Mouse (Mus musculus): ENCODE measurements around the gene Xndc1. TPM values are rescaled to one million over a fixed set of nuclear protein-coding genes. Genes with fewer than 3 reads are reported as not detected.
"Not testable (repeated sequence)": the region's sequence is repeated elsewhere in the genome, so short reads cannot be mapped to it uniquely, and the experiment has no call there.

Gene Xndc1
- polyA plus RNA-seq (2015; fragmentation: Nextera tagmentation; extraction: Ambion mirVana), result 19.6 and 21.6 TPM in 2 replicates

GRCm38 (mm10) chr7:102065046-102065891 lies at the start of gene Xndc1, which contains the start of the genes Rnf121 and Xntrpc:
Xndc1 (plus strand) TSS chr7:102065511.
Rnf121 (minus strand) TSS chr7:102065469.
Xntrpc (plus strand) TSS chr7:102065713.
- H3K4me3 ChIP-seq (ENCODE audit: low read length), result peak within 1 kb of the TSS; percentile 64
- peaks cover 12% of the 10 kb centered on the region for H3K4me1 ChIP-seq (ENCODE audit: control insufficient read depth, insufficient read depth, low read length)
- H3K9me3 ChIP-seq (replicated peaks; ENCODE audit: control insufficient read depth, low read length), result no peaks in the 10 kb centered on the region
- WGBS, result under 1% methylated on average over 56 of the region's 56 CpGs
- peak within 1 kb of the TSS; percentile 86 for H3K27ac ChIP-seq (ENCODE audit: low read length)
- ATAC-seq (replicated peaks; ENCODE audit: extremely low read depth, insufficient read depth, low FRiP score), result peak; percentile 99
- peaks cover 3% of the 10 kb centered on the region; the same call in 1 of the 2 replicates for H3K36me3 ChIP-seq (ENCODE audit: control insufficient read depth, insufficient read depth)
- H3K4me2 ChIP-seq (ENCODE audit: low read depth, low read length), result peak within 1 kb of the TSS; percentile 75
- H3K27me3 ChIP-seq (ENCODE audit: control insufficient read depth, insufficient read depth, low read length), result no peaks in the 10 kb centered on the region
- H3K9ac ChIP-seq (ENCODE audit: low read length), result peak within 1 kb of the TSS; percentile 72

GRCm38 (mm10) chr7:102016936-102017335 lies 48.4 kb upstream of the Xndc1 start:
- Histone ChIP-seq H3K36me3 (ENCODE audit: control insufficient read depth, insufficient read depth) (peaks cover 51% of the 10 kb centered on the region), H3K4me1 (ENCODE audit: control insufficient read depth, insufficient read depth, low read length) (peaks cover 15% of the 10 kb centered on the region), H3K4me3 (ENCODE audit: low read length) (no peak overlapping the region; the same call in 1 of the 2 replicates), H3K9ac (ENCODE audit: low read length) (peak overlapping the region; percentile 53; the same call in 1 of the 2 replicates), H3K9me3 (replicated peaks; ENCODE audit: control insufficient read depth, low read length) (no peaks in the 10 kb centered on the region), H3K27me3 (ENCODE audit: control insufficient read depth, insufficient read depth, low read length) (no peaks in the 10 kb centered on the region), H3K27ac (ENCODE audit: low read length) (peak overlapping the region; percentile 60), H3K4me2 (ENCODE audit: low read depth, low read length) (peak overlapping the region; percentile 27)
- no peak for ATAC-seq (replicated peaks; ENCODE audit: extremely low read depth, insufficient read depth, low FRiP score)
- WGBS, result 85% methylated on average over 4 of the region's 4 CpGs

GRCm38 (mm10) chr7:102017452-102017851 lies 47.9 kb upstream of the Xndc1 start:
- Histone ChIP-seq H3K4me2 (ENCODE audit: low read depth, low read length) (peak overlapping the region; percentile 27), H3K27ac (ENCODE audit: low read length) (peak overlapping the region; percentile 60), H3K4me1 (ENCODE audit: control insufficient read depth, insufficient read depth, low read length) (peaks cover 15% of the 10 kb centered on the region)

GRCm38 (mm10) chr7:102018034-102018433 lies 47.3 kb upstream of the Xndc1 start:
- Histone ChIP-seq H3K4me3 (ENCODE audit: low read length) (no peak overlapping the region), H3K9me3 (replicated peaks; ENCODE audit: control insufficient read depth, low read length) (no peaks in the 10 kb centered on the region), H3K27ac (ENCODE audit: low read length) (peak overlapping the region; percentile 60), H3K27me3 (ENCODE audit: control insufficient read depth, insufficient read depth, low read length) (no peaks in the 10 kb centered on the region), H3K4me2 (ENCODE audit: low read depth, low read length) (peak overlapping the region; percentile 27; the same call in 1 of the 2 replicates), H3K36me3 (ENCODE audit: control insufficient read depth, insufficient read depth) (peaks cover 51% of the 10 kb centered on the region), H3K4me1 (ENCODE audit: control insufficient read depth, insufficient read depth, low read length) (peaks cover 15% of the 10 kb centered on the region), H3K9ac (ENCODE audit: low read length) (no peak overlapping the region)
- no peak for ATAC-seq (replicated peaks; ENCODE audit: extremely low read depth, insufficient read depth, low FRiP score)
- whole genome bisulfite sequencing, result 50% methylated on average over 7 of the region's 7 CpGs

More at GRCm38 (mm10) chr7:102017452-102017851, 47.9 kb upstream of the Xndc1 start:
- no peak for ATAC-seq (replicated peaks; ENCODE audit: extremely low read depth, insufficient read depth, low FRiP score)
- H3K9ac ChIP-seq (ENCODE audit: low read length), result peak overlapping the region; percentile 53; the same call in 1 of the 2 replicates
- WGBS, result 71% methylated on average over 5 of the region's 5 CpGs
- H3K4me3 ChIP-seq (ENCODE audit: low read length), result peak overlapping the region; percentile 15; the same call in 1 of the 2 replicates
- no peaks in the 10 kb centered on the region for H3K9me3 ChIP-seq (replicated peaks; ENCODE audit: control insufficient read depth, low read length)
- H3K27me3 ChIP-seq (ENCODE audit: control insufficient read depth, insufficient read depth, low read length), result no peaks in the 10 kb centered on the region
- peaks cover 51% of the 10 kb centered on the region for H3K36me3 ChIP-seq (ENCODE audit: control insufficient read depth, insufficient read depth)

- H3K4me2 ChIP-seq (ENCODE audit: low read depth, low read length), result peak within 1 kb of the TSS; percentile 27
- peaks cover 15% of the 10 kb centered on the region for H3K4me1 ChIP-seq (ENCODE audit: control insufficient read depth, insufficient read depth, low read length)
- H3K4me3 ChIP-seq (ENCODE audit: low read length), result no peak within 1 kb of the TSS
- ATAC-seq (replicated peaks; ENCODE audit: extremely low read depth, insufficient read depth, low FRiP score), result no peak
- H3K9me3 ChIP-seq (replicated peaks; ENCODE audit: control insufficient read depth, low read length), result no peaks in the 10 kb centered on the region
- peak within 1 kb of the TSS; percentile 23; the same call in 1 of the 2 replicates for H3K9ac ChIP-seq (ENCODE audit: low read length)
- H3K27ac ChIP-seq (ENCODE audit: low read length), result peak within 1 kb of the TSS; percentile 60
- 89% methylated on average over 3 of the region's 3 CpGs for WGBS
- peaks cover 51% of the 10 kb centered on the region for H3K36me3 ChIP-seq (ENCODE audit: control insufficient read depth, insufficient read depth)
- H3K27me3 ChIP-seq (ENCODE audit: control insufficient read depth, insufficient read depth, low read length), result no peaks in the 10 kb centered on the region
Measured at GRCm38 (mm10) chr7:102018590-102018989, 46.7 kb upstream of the Xndc1 start, which contains the start of gene Il18bp. Il18bp (minus strand) TSS chr7:102018690.

GRCm38 (mm10) chr7:102019362-102019761 lies 45.9 kb upstream of the Xndc1 start:
- 54% methylated on average over 3 of the region's 3 CpGs for WGBS
- ATAC-seq (replicated peaks; ENCODE audit: extremely low read depth, insufficient read depth, low FRiP score), result no peak
- H3K9me3 ChIP-seq (replicated peaks; ENCODE audit: control insufficient read depth, low read length), result no peaks in the 10 kb centered on the region

GRCm38 (mm10) chr7:102020934-102021333 lies 44.4 kb upstream of the Xndc1 start:
- not testable (repeated sequence) for H3K27me3 ChIP-seq (ENCODE audit: control insufficient read depth, insufficient read depth, low read length); ATAC-seq (replicated peaks; ENCODE audit: extremely low read depth, insufficient read depth, low FRiP score); H3K9me3 ChIP-seq (replicated peaks; ENCODE audit: control insufficient read depth, low read length); H3K9ac ChIP-seq (ENCODE audit: low read length); H3K27ac ChIP-seq (ENCODE audit: low read length); H3K4me3 ChIP-seq (ENCODE audit: low read length); H3K4me2 ChIP-seq (ENCODE audit: low read depth, low read length)
- Histone ChIP-seq H3K36me3 (ENCODE audit: control insufficient read depth, insufficient read depth) (peaks cover 31% of the 10 kb centered on the region), H3K4me1 (ENCODE audit: control insufficient read depth, insufficient read depth, low read length) (peaks cover 15% of the 10 kb centered on the region)
- WGBS, result 91% methylated on average over 2 of the region's 2 CpGs

More at GRCm38 (mm10) chr7:102019362-102019761, 45.9 kb upstream of the Xndc1 start:
- H3K4me1 ChIP-seq (ENCODE audit: control insufficient read depth, insufficient read depth, low read length), result peaks cover 15% of the 10 kb centered on the region
- H3K27ac ChIP-seq (ENCODE audit: low read length), result no peak overlapping the region
- no peak overlapping the region for H3K4me2 ChIP-seq (ENCODE audit: low read depth, low read length)
- no peaks in the 10 kb centered on the region for H3K27me3 ChIP-seq (ENCODE audit: control insufficient read depth, insufficient read depth, low read length)
- no peak overlapping the region for H3K4me3 ChIP-seq (ENCODE audit: low read length)
- H3K9ac ChIP-seq (ENCODE audit: low read length), result no peak overlapping the region
- peaks cover 45% of the 10 kb centered on the region for H3K36me3 ChIP-seq (ENCODE audit: control insufficient read depth, insufficient read depth)

GRCm38 (mm10) chr7:102023821-102024220 lies 41.5 kb upstream of the Xndc1 start:
- Histone ChIP-seq H3K4me1 (ENCODE audit: control insufficient read depth, insufficient read depth, low read length) (no peaks in the 10 kb centered on the region), H3K27ac (ENCODE audit: low read length) (no peak overlapping the region), H3K9me3 (replicated peaks; ENCODE audit: control insufficient read depth, low read length) (no peaks in the 10 kb centered on the region), H3K27me3 (ENCODE audit: control insufficient read depth, insufficient read depth, low read length) (no peaks in the 10 kb centered on the region), H3K9ac (ENCODE audit: low read length) (no peak overlapping the region), H3K4me3 (ENCODE audit: low read length) (no peak overlapping the region), H3K36me3 (ENCODE audit: control insufficient read depth, insufficient read depth) (peaks cover 37% of the 10 kb centered on the region), H3K4me2 (ENCODE audit: low read depth, low read length) (no peak overlapping the region)
- no peak for ATAC-seq (replicated peaks; ENCODE audit: extremely low read depth, insufficient read depth, low FRiP score)
- 91% methylated on average over 9 of the region's 9 CpGs for WGBS

Data from heart, embryonic 16.5 days (tissue).